Mouse (Mus musculus) hindbrain, embryonic 15.5 days (tissue): ENCODE data around the gene Pde7b. TPM values are rescaled to one million over a fixed set of nuclear protein-coding genes. Genes with fewer than 3 reads are reported as not detected.

ENCODE experiments used
- ATAC-seq: fragments of 200-750 bp; cut with Nextera tagmentation; 2 replicates; pipeline ENCODE4 v1.8.0; 2017; ENCODE audit warnings: low read depth, moderate number of reproducible peaks, moderate TSS enrichment; ENCODE audit not compliant: low FRiP score
- H3K27ac ChIP-seq: fragments of 300-500 bp; sonication (generic); replicated peaks from 2 replicates; pipeline ENCODE4 v1.5.1; 2015; ENCODE audit warnings: mild to moderate bottlenecking, inconsistent platforms
- H3K27me3 ChIP-seq: fragments of 300-500 bp; sonication (generic); 2 replicates; pipeline ENCODE4 v1.6.1; 2015; ENCODE audit warnings: control low read depth, inconsistent platforms
- H3K36me3 ChIP-seq: fragments of 300-500 bp; sonication (generic); 2 replicates; pipeline ENCODE4 v1.6.1; 2015; ENCODE audit warnings: control low read depth, inconsistent platforms
- H3K4me1 ChIP-seq: fragments of 300-500 bp; sonication (generic); replicated peaks from 2 replicates; pipeline ENCODE4 v1.6.1; 2015; ENCODE audit warnings: control low read depth, inconsistent platforms
- H3K4me2 ChIP-seq: fragments of 300-500 bp; sonication (generic); 2 replicates; pipeline ENCODE4 v1.6.1; 2015; ENCODE audit warnings: moderate library complexity, mild to moderate bottlenecking, inconsistent platforms
- H3K4me3 ChIP-seq: fragments of 300-500 bp; sonication (generic); 2 replicates; pipeline ENCODE4 v1.5.1; 2015; ENCODE audit warnings: mild to moderate bottlenecking, inconsistent platforms
- H3K9ac ChIP-seq: fragments of 300-500 bp; sonication (generic); 2 replicates; pipeline ENCODE4 v1.6.1; 2015; ENCODE audit warnings: inconsistent platforms
- H3K9me3 ChIP-seq: fragments of 300-500 bp; sonication (generic); 2 replicates; pipeline ENCODE4 v1.6.1; 2016; ENCODE audit warnings: control low read depth, inconsistent platforms
- WGBS: fragments of 180-500 bp; shearing (Covaris S2); methylation state at CpG from one replicate; pipeline ENCODE4 v1.1.7; 2015; 5-methylcytosine and 5-hydroxymethylcytosine counted together
- polyA plus RNA-seq: library from polyadenylated mRNA; unstranded; fragments of >200 nt; fragmentation: Nextera tagmentation; extraction: Ambion mirVana; gene quantifications from 2 replicates; pipeline ENCODE4 v1.2.1, GENCODE M21; 2015

Gene Pde7b
- polyA plus RNA-seq: 2.9 and 3.1 TPM in 2 replicates

DNA sequence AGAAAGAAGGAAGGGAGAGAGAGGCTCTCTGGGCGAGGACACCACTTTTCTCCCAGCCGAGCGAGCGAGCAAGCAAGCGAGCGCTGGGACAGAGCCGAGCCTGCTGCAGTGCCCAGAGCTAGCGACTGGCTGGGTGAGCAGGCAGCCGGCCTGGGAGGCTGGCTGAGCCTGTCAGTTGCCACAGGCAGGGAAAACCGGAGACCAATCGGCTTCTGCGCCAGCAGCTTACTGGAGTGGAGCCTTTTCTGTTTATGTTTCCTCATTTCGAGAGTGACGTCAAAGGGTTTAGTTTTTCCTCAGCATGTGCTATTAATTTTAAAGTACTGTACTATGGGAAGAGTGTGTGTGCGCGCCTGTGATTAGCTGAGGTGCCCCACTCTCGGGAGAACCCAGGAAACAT lies at the start of gene Pde7b:
Pde7b (minus strand) TSS at position 173 of the 400 bp plus-strand sequence.
- ATAC-seq: peak; percentile 90
- Histone ChIP-seq H3K9me3 (no peaks in the 10 kb centered on the region), H3K27me3 (no peaks in the 10 kb centered on the region), H3K27ac (peak within 1 kb of the TSS; percentile 3; the same call in 1 of the 2 replicates), H3K9ac (peak within 1 kb of the TSS; percentile 15), H3K36me3 (no peaks in the 10 kb centered on the region), H3K4me1 (peaks cover 30% of the 10 kb centered on the region), H3K4me3 (peak within 1 kb of the TSS; percentile 30), H3K4me2 (peak within 1 kb of the TSS; percentile 56)
- WGBS: 10% methylated on average over 17 of the region's 17 CpGs

DNA sequence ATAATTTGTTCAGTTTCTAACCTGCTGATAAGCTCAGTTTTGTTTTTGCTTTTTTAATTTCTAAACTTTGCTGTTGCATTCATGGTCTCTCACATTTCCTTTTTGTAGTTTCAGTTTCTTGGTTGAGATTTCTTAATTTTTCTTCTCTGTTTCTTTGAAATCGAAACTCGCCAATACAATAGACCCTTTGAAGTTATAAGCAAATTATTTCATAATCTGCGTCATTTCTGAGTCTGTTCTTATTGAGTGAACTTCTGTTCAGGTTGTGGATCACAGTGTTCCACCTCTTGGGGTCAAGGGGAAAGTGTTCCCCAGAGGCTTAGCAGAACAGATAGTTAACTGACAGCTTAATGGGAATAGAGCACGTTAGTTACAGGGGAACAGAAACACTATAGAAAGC lies 47.2 kb upstream of the Pde7b start:
- ATAC-seq: no peak
- H3K4me2 ChIP-seq: no peak overlapping the region
- H3K9me3 ChIP-seq: no peaks in the 10 kb centered on the region
- H3K9ac ChIP-seq: no peak overlapping the region
- no peaks in the 10 kb centered on the region; the same call in 1 of the 2 replicates for H3K4me1 ChIP-seq
- WGBS: 80% methylated on average over 4 of the region's 4 CpGs
- H3K36me3 ChIP-seq: no peaks in the 10 kb centered on the region
- H3K4me3 ChIP-seq: no peak overlapping the region
- H3K27ac ChIP-seq: no peak overlapping the region
- no peaks in the 10 kb centered on the region for H3K27me3 ChIP-seq

DNA sequence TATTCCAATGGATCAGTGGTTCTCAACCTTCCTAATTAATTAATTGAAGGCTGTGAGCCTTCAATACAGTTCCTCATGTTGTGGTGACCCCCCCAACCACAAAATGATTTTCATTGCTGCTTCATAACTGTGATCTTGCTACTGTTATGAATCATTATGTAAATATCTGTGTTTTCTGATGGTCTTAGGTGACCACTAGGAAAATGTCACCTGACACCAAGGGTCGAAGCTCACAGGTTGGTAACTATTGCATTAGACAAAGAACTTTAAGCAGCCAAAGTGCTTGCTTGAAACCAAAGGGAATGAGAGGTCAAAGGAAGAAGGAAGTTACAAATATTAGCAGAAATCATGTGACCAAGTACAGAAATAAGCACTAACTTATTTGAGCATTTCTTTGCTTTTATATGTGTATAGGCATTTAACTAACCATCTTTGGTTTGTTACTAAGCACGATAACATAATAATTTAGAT lies 45.6 kb upstream of the Pde7b start:
- no peaks in the 10 kb centered on the region; the same call in 1 of the 2 replicates for H3K4me1 ChIP-seq
- no peak overlapping the region for H3K9ac ChIP-seq
- H3K4me3 ChIP-seq: no peak overlapping the region
- H3K36me3 ChIP-seq: no peaks in the 10 kb centered on the region
- H3K27me3 ChIP-seq: no peaks in the 10 kb centered on the region
- no peak overlapping the region for H3K27ac ChIP-seq
- no peak overlapping the region for H3K4me2 ChIP-seq
- 94% methylated on average over 2 of the region's 2 CpGs for WGBS
- no peak for ATAC-seq
- no peaks in the 10 kb centered on the region for H3K9me3 ChIP-seq

DNA sequence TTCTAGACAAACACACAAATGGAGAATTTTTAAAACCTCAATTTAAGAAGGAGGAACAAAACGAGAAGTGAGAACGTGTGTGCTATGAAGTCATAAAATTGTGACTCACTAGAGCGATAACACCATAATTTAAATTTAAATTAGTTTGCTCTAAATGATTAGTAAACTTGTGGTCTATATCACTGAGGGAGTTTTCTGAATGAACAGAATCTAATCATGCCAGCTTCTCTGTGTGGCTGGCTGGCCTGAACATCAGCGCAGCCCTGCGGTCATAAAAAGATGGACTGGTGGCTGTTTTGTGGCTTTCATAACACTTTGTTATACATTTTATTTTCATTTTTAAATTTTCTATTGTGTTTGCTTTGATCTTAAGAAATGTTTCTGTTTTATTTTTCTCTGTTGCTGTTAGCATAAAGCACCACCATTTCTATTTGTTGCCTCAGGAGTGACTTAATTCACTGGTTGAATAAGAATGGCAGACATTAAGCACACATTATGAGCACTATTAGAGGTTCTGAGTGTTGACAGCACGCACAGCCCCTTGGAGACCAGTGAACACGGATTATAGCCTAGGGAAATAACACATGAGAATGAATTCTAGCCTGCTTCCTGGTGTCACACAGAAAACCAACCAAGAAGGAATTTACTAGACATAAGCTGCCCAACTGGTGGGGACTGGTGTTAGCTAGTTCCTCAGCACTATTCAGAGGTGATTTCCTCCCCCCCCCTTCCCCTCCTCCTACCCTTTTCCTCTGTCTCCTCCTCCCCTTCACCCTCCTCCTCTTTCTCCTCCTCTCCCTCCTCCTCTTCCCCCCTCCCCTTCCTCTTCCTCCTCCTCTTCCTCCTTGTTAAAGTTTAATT lies 44.9 kb upstream of the Pde7b start:
- Histone ChIP-seq H3K27me3 (no peaks in the 10 kb centered on the region), H3K4me3 (no peak overlapping the region), H3K27ac (no peak overlapping the region), H3K4me2 (no peak overlapping the region), H3K9me3 (no peaks in the 10 kb centered on the region), H3K9ac (no peak overlapping the region), H3K36me3 (no peaks in the 10 kb centered on the region), H3K4me1 (no peaks in the 10 kb centered on the region; the same call in 1 of the 2 replicates)
- WGBS: 52% methylated on average over 7 of the region's 7 CpGs
- peak; percentile 48 for ATAC-seq

DNA sequence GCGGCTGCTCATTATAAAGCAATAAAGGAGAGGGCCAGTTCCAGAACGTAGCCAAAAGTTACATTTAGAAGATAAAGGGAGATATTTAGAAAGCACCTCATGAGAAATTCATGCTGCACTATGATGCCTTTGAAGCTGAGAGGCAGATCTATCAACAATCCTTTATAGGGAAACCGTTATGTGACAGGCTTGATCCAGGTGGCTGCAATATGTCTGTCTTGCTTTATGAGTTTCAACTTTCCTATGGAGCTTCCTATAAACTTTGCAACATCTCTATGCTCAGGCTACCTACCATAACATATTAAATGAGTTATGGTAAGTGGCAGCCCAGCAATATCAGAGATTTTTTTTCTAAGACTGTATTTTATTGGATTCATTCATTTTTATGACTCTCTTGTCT lies 39.5 kb upstream of the Pde7b start:
- H3K27me3 ChIP-seq: no peaks in the 10 kb centered on the region

DNA sequence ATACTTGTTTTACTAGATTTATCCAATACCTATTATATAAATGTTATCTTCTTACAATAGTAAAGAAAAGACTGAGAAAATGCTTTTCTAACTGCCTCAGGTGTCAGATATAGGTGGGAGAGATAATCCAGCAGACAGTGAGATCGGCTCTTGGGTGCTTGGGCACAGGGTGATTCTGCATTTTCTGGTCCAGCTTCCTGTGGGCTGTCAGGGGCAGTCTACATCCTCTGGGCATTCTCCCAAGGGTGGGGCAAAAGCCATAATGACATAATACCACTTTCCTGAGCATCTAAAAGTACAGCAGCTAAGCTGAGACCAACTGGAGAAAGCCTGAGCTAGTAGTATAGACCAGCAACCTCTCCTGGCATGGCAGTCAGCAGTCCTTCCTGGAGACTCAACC lies 34.1 kb upstream of the Pde7b start:
- H3K36me3 ChIP-seq: no peaks in the 10 kb centered on the region
- 95% methylated on average over 1 of the region's 1 CpGs for WGBS
- H3K27ac ChIP-seq: no peak overlapping the region
- no peaks in the 10 kb centered on the region for H3K9me3 ChIP-seq
- no peak overlapping the region for H3K9ac ChIP-seq
- no peak overlapping the region for H3K4me2 ChIP-seq
- no peaks in the 10 kb centered on the region for H3K27me3 ChIP-seq
- H3K4me3 ChIP-seq: no peak overlapping the region
- no peaks in the 10 kb centered on the region for H3K4me1 ChIP-seq
- no peak for ATAC-seq

More for the DNA sequence above, 39.5 kb upstream of the Pde7b start:
- Histone ChIP-seq H3K36me3 (no peaks in the 10 kb centered on the region), H3K4me3 (no peak overlapping the region), H3K9ac (no peak overlapping the region), H3K4me1 (no peaks in the 10 kb centered on the region), H3K4me2 (no peak overlapping the region), H3K27ac (no peak overlapping the region), H3K9me3 (no peaks in the 10 kb centered on the region)
- 77% methylated on average over 3 of the region's 3 CpGs for WGBS
- ATAC-seq: no peak

DNA sequence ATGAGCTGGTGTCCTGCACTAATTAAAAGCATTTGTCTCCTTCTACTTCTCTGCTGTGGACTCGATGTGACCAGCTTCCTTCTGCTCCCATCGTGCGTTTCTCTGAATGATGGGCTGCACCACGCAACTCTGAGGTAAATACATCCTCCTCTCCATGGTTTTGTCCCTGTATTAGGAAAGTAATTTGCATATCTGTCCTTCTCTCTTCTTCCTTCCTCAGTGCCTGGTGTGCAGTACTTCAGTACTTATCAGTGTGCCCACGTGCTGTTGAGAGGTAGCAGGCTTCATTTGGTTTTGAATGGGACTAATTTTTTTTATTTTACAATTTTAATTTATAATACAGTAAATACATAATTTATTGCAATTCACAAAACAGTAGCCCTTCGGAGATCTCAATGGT lies 33.4 kb upstream of the Pde7b start:
- Histone ChIP-seq H3K4me1 (no peaks in the 10 kb centered on the region), H3K27ac (no peak overlapping the region), H3K36me3 (no peaks in the 10 kb centered on the region), H3K4me3 (no peak overlapping the region), H3K9me3 (no peaks in the 10 kb centered on the region), H3K4me2 (no peak overlapping the region), H3K27me3 (no peaks in the 10 kb centered on the region), H3K9ac (no peak overlapping the region)
- ATAC-seq: no peak
- WGBS: 86% methylated on average over 6 of the region's 6 CpGs

DNA sequence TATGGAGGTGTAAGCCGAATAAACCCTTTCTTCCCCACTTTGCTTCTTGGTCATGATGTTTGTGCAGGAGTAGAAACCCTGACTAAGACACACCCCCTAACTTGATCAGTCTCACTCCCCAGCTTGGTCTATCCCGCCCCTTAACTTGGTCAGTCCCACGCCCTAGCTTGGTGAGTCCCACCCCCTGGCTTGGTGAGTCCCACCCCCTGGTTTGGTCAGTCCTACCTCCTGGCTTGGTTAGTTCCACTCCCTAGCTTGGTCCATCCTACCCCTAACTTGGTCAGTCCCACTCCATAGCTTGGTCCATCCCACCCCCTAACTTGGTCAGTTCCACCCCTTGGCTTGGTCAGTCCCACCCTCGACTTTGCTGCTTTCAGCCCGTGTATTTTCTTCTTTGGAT lies 31.3 kb upstream of the Pde7b start:
- H3K36me3 ChIP-seq: no peaks in the 10 kb centered on the region
- no peak overlapping the region for H3K4me3 ChIP-seq
- H3K4me1 ChIP-seq: no peaks in the 10 kb centered on the region
- no peak overlapping the region for H3K27ac ChIP-seq
- no peaks in the 10 kb centered on the region for H3K27me3 ChIP-seq
- 92% methylated on average over 5 of the region's 5 CpGs for WGBS
- H3K9me3 ChIP-seq: no peaks in the 10 kb centered on the region
- H3K4me2 ChIP-seq: no peak overlapping the region
- H3K9ac ChIP-seq: no peak overlapping the region
- ATAC-seq: no peak

DNA sequence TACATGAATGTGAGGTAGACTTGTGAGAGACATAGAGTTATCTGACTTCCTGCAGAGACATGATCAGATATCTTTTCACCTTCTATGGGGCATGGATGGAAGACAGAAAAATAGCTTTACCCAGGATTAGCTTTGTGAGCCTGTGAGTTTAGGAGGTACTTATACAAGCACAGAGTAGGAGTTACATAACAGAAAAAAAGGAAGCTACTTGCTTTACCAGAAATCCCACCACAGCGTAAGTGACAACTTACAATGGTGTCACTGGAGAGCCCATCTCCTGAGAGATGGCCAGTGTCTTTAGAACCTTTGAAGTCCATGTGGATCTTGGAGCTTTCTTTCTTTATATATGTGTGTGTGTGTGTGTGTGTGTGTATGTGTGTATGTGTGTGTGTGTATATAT lies 28.0 kb upstream of the Pde7b start:
- Histone ChIP-seq H3K4me2 (no peak overlapping the region), H3K9me3 (no peaks in the 10 kb centered on the region), H3K4me1 (no peaks in the 10 kb centered on the region), H3K27me3 (no peaks in the 10 kb centered on the region), H3K4me3 (no peak overlapping the region), H3K27ac (no peak overlapping the region), H3K9ac (no peak overlapping the region), H3K36me3 (no peaks in the 10 kb centered on the region)
- WGBS: 93% methylated on average over 1 of the region's 1 CpGs
- ATAC-seq: no peak

DNA sequence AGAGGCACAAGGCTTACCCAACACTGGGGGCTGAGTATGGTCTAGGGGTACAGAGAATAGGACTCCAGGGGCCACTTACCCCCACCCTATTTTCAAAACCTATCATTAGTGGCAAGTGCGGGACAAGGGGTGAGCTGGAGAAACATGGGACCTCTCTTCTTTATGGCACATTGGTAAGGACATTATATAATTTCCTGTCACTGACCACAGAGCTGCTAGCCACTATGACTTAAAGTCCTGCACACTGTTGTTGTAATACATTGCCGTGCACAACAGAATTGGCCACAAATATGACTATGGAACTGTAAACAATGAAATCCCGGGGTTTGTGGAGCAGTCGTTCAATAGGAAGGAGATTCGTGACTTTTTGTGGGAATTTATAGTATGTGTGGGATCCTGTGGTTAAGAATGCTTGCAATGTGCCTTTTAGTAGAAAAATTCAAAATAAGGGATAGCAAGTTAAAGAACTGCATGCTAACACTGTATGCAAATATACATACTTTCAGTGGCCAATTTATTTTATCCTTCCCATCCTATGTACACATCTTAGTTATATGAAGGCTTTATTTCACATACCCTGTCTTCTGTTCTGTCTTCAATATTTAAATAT lies 25.9 kb upstream of the Pde7b start:
- H3K9me3 ChIP-seq: no peaks in the 10 kb centered on the region
- H3K36me3 ChIP-seq: no peaks in the 10 kb centered on the region
- no peaks in the 10 kb centered on the region for H3K4me1 ChIP-seq
- whole genome bisulfite sequencing: 92% methylated on average over 5 of the region's 5 CpGs
- no peak overlapping the region for H3K4me3 ChIP-seq
- no peak for ATAC-seq
- no peaks in the 10 kb centered on the region for H3K27me3 ChIP-seq
- H3K4me2 ChIP-seq: no peak overlapping the region
- H3K27ac ChIP-seq: no peak overlapping the region
- H3K9ac ChIP-seq: no peak overlapping the region

DNA sequence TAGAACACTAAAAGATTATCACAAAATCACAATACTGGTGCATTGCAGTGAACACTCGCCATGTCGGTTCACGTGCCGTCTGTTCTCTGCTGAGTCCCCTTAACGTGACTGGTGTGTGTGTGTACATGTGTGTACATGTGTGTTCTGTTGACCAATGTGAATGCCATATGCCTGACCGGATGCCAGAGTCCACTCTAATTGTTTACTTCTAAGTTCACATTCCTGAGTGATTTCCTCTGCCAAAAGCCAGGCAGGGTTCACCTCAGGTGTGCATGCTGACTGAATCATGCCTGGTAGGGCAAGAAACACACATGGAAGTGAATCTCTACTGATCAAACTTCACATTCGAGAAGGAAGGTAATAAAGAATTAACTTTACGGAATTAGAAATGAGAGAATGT lies 24.1 kb upstream of the Pde7b start:
- H3K4me3 ChIP-seq: no peak overlapping the region
- 95% methylated on average over 8 of the region's 8 CpGs for WGBS
- no peaks in the 10 kb centered on the region for H3K9me3 ChIP-seq
- H3K4me1 ChIP-seq: no peaks in the 10 kb centered on the region
- H3K27ac ChIP-seq: no peak overlapping the region
- H3K27me3 ChIP-seq: no peaks in the 10 kb centered on the region
- H3K9ac ChIP-seq: no peak overlapping the region
- ATAC-seq: no peak
- no peaks in the 10 kb centered on the region for H3K36me3 ChIP-seq
- no peak overlapping the region for H3K4me2 ChIP-seq

DNA sequence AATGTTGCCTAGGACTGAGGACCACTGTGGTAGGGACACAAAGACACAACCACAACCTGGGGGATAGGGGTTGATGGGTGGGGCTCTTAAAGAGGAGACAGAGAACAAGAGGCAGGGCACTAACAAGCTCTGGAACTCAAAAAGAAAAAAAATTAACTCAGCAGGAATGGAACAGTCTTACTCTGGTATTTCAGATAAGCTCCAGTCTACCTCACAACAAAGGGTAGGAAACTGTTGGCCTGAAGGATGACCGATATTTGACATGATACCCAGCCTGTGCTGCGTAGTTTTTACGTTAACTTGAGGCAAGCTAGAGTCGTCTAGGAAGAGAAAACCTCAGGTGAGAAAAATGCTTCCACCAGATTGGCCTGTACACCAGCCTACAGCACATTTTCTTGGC lies 22.4 kb upstream of the Pde7b start:
- Histone ChIP-seq H3K4me2 (no peak overlapping the region), H3K36me3 (no peaks in the 10 kb centered on the region), H3K4me1 (no peaks in the 10 kb centered on the region), H3K9me3 (no peaks in the 10 kb centered on the region), H3K27ac (no peak overlapping the region), H3K27me3 (no peaks in the 10 kb centered on the region), H3K9ac (no peak overlapping the region), H3K4me3 (no peak overlapping the region)
- 93% methylated on average over 4 of the region's 4 CpGs for WGBS
- ATAC-seq: no peak
